Mouse (Mus musculus): ENCODE data around the gene Zfp84.
"Not testable (repeated sequence)": the region's sequence is repeated elsewhere in the genome, so short reads cannot be mapped to it uniquely, and the experiment has no call there.

The Zfp84 gene

DNA sequence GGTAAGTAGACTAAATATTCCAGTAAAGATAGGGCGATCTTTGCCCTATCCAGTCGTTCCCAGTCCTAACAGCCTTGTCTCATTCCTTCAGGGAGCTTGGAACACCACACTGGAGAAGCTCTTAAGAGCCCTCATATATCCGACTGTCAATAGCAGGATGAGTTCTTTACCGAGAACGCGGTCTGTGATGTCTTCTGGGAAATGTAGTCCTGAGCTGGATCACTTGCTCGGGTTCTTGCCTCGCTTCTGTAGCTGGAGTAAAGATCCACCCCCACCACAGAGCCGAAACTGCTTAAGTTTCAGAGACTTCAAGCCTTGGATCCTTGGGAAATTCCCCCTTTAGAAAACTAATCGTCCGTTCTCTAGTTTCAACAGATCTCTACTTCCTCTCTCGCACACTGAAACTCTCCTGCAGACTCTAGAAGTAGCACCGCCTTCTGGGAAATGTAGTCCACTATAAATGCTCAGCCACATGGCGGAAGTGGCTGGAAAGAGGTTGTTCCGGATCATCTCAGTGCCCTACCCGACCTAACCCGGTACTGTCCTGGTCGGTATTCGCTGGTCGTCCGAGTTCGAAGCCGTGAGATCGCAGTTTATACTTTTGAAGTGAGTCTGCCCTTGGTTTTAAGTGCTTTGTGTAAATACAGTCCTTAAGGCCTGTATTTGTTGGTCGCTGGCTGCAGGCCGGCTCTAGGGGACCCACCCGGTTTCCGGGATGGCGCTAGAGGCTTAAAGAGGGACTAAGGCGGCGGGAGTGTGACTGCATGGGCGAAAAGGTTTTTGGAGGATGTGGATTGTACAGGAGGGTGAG lies at the start of gene Zfp84:
Gene Zfp84, plus strand, starts transcription at position 463 of the 811 bp plus-strand sequence.
- DNase-seq: peak; percentile 94

DNA sequence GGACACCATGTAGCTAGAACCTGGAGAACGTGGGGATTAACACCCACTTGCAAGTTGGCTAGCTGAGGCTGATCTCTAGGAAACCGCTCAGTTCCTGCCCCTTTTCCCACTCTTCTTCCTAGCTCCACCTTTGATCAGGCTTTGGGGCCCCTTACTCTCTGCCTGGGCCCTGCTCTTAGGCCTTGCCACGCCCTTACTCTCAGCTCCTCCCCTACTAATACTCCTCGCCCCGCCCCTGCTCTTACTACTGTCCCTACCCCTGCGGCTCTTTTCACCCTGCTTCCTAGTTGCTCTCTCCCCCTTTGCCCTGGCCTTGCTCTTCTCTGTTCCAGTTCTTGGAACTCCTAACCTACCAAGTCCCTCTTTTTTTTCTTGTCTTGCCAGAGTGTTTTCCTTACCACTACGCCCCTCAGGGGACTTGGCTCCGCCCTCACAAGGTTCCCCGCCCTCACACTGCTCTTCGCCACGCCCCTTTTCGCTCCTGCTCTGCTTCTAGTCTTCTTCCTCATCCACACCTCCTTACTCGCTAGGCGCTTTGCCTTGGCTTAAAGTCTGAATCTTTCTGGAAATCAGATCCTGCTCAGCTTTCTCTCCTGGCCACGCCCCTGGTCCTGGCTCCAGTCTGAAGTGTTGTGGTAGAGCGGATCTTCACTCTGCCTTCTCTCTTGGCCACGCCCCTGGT lies 42.8 kb upstream of the Zfp84 start:
- DNase-seq: not testable (repeated sequence)

DNA sequence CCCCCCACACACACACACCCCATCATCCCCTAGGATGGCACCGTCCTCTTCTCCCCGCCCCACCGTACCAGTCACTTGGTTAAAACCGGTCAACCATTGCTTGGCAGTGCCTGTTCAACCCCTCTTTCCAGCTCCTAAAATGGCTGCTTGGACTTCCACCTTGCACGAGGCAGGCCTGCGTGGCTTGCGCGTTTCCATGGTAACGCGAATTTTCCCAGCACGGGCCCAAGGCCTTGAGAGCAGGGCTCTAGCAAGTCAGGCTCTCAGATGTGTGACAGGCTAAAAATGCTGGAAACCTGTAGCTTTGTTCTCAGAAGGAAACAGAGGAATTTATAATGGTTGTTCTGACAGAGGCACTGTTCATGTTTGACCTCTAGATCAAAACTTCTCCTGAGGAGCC lies 41.5 kb upstream of the Zfp84 start, which contains the start of gene Catsperg2:
Gene Catsperg2, minus strand, starts transcription at position 173 of the 400 bp plus-strand sequence.
- DNase-seq: not testable (repeated sequence)

DNA sequence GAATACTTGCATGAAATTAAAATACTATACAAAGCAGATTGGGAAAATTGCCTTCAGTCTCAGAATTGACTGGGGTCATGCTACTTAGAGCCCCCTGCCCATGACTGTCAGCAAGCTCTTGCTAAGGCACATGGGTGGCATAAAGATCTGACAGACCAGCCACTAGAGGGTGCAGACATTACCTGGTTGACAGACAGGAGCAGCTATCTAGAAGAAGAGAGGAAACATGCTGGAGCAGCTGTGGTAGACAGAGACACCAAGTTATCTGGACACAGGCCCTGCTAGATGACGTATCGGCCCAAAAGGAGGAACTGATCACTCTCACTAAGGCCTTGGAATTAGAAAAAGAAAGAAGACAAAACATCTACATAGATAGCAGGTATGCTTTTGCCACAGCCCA lies 40.3 kb upstream of the Zfp84 start:
- no peak for DNase-seq

DNA sequence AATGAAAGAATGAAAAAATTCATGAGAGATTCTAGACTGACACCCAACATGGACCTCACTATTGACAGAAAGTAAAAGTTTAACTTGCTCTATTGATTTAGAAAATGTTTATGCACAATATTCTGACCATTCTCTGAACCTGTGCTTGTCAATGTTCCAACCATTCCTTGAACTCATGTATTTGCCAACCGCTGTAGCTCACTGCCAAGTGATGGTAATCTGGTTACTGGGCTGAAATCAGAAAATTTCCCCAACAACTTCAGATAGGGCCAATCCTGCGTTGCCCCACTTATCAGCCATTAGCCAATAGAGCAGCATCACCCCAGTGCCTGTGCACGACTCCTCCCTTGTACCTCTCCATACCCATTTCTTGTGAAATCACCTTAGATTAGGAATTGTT lies 26.1 kb upstream of the Zfp84 start:
- DNase-seq: no peak

DNA sequence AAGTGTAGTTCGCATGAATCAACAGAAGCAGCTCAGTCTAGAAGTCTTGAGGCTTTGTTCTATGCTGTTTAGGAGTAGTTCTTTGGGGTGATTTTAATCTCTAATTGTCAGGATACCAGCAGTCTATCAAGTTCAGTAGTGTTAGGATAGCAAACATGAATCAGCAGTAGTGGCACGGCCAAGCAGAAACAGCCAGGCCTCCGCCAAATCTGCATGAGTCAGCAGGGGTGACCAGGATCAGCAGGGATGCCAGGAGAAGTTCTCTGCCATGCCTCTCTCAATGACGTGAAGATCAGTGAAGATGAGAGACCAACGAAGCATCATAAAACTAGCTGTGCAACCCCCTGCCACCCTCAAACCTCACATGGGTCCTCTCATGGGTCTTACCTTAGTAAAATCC lies 7.9 kb upstream of the Zfp84 start:
- no peak for DNase-seq

DNA sequence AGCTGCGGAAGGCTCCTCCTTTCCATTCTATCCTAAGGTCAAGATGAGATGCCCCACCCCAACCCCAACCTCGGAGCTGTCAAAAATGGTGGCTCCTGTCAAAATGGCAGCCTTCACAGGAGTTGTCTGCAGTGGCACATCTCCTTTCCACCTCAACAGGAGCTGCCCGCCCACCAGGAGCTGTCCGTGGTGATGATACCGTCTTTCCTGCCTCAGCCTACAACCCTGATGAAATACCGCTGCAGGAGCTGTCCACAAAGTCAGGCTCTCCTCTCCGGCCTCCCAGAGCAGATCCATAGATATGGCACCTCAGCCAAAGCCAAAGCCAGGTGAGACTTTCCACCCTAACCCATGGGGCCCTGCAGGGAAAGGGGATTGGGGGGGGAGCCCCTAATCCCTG lies 3.6 kb upstream of the Zfp84 start:
- DNase-seq: no peak

DNA sequence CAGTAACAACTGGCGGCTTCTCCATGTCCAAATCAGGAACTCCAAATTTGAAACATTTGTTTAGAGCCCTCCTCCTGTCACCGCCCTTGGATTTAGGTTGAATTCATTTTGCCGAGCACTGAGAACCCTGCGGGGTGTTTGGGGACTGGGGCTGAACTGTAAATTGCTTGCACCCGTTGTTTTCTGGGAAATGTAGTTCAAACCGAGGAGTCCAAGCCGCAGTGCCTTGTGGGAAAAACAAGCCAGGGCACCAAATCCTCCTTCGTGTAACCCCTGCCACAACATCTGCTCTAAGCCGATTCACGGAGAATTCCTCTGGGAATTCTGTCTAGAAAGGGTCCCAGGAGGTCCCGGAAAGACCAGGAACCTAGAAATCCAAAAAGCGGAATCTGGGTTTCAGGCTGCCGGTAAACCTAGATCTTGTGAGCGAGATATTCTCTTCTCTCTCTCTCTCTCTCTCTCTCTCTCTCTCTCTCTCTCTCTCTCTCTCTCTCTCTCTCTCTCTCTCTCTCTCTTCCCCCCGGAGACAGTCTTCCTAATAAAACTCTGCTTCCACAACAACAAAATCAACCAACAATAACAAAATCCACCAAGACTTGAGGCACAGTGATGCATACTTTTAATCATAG lies 1.2 kb upstream of the Zfp84 start:
- peak; percentile 92 for DNase-seq

DNA sequence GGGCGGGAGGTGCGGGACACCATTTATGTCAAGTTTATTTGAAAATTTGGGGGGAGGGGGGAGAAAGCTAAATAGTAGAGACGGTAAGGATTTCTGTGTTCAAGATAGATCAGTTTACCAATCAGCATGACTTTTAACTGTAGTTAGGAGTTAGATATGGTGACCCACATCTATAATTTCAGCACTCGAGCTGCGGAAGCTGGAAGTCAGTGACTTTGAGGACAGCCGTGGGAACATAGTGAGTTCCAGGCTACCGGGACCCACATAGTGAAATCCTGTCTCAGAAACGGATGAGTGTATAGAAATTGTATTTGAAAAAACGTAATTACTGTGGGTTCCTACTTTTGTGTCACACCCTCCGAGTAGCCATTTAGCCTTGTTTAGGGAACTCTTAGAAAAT lies 628 bp downstream of the Zfp84 start:
- DNase-seq: no peak

DNA sequence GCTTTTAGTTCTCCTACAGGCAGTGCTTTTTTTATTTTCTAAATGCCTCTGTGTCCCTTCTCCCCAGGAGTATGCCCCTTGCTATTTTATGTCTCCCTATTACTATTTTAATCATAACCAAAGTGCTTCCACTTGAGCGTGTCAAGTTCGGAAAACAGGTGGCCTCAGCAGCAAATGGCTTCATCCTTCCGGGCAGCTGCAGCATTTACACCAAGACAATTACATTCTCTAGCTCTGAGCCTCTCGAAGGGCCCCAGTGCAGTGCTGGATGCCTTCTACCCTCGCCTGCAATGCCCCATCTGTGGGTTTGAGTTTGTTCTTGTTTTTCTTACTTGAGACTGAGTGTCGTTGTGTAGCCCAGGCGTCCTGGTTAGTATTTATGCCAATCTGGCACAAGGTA lies 5.2 kb downstream of the Zfp84 start:
- DNase-seq: no peak

DNA sequence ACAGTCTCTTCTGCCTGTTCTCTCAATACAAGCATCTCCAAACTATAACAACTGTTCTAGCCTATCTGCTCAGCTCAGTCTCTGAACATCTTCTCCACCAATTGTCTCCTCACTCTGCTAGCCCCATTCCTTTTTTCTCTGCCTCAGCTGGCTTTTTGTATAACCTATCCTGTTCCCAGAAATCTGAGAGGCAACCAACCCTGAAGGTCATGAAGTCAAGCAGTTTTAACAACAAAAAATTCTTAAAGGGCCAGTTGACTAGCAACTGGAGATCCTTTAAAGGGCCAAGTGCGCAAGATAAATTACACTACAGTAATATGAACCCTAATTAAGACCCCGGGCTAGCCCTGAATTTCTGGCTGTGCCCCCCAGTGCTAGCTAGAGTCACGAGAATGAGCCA lies 6.0 kb downstream of the Zfp84 start:
- no peak for DNase-seq

DNA sequence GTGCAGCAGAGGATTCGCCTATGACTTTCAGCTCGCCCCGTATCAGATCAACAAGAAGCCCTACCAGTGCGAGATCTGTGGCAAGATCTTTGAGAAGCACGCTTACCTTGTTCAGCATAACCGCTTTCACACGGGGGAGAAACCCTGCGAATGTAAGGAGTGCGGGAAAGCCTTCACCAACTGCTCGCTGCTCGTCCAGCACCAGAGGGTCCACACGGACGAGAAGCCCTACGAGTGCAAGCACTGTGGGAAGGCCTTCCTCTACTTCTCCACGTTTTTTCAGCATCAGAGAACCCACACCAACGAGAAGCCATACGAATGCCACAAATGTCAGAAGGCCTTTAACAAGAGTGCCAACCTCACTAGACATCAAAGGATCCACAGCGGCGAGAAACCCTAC lies 8.2 kb downstream of the Zfp84 start:
- no peak for DNase-seq

DNA sequence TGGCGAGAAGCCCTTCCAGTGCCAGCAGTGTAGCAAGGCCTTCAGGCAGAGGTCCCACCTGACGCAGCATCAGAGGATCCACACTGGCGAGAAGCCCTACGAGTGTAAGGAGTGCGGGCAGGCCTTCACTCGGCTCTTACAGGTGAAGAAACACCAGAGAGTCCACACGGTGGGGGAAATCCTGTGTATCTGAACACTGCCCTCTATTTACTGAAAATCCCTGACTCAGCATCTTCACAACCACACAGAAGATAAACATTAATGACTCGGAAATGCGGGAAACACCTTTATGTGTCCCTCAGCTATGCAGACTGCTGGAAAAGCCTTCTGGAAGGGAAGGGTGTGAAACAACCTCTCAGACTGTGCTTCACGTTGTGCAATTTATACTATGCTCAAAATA lies 9.0 kb downstream of the Zfp84 start:
- DNase-seq: no peak

DNA sequence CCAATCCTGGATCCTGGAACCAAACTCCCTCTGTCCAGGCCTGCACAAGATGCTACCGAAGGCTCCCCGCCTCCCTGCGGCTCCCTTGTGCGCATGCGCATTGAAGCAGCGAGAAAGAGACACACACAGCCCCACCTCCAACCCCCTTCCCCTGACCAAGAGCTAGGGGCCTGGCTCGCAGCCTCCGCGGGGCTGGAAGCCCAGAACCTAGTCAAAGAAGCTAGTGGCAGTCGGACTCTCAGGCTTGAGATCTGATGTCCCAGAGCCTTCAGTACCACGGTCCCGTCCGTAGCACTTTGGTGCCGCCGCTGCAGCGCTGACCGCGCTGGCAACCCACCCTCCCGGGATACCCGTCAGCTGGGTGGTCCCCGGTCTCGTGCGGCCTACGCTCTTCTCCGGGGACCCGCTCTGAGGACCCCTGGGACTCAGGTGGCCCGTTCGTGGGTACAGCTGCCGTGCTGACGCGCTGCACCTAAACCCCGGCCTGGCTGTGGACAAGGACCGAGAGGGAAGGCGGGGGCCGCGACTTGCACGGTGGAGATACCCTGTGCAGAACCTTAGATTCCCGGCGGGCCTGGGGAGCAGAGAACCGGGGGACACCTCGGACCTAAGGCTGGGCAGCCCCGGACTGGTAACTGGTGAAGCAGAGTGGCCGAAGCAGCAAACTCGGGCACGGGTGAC lies 15.7 kb downstream of the Zfp84 start, which contains the start of gene Zfp30:
Gene Zfp30, plus strand, starts transcription at position 128 of the 681 bp plus-strand sequence.
- peak; percentile 89 for DNase-seq

DNA sequence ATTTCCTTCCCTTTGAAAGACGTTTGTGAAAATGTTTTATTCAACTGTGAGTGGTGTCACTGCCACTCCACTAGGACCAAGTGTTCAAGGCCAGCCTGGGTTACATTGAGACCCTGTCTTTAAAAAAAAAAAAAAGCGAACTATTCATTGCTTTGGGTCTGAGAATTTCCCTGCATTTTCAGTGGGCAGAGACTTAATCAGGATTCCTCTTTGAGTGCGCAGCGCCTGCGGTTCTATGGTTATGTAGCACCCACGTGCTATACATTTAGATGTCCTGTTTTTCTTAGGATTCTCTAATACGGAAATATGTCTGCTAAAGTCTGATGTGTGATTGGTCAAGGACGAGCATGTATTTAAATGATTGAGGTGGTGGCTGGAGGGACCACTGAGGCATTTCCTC lies 16.7 kb downstream of the Zfp84 start:
- DNase-seq: no peak

DNA sequence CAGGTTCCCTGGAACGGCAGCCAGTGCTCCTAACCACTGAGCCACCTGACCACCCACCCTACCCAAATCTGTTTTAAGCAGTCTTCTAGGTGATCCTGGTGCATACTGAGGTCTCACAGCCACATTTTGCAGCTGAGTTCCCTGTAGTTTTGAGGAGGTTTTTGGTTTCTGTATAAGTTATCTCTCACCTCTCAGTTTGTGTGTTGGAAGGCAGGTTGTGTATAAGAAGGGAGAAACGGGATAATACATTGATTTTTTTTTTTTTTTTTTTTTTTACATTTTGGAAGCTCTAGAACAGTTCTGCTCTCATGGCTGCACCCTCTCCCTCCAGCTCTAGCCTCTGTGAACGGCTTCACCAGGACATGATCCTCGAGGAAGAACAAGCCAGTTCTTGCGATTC lies 17.5 kb downstream of the Zfp84 start:
- no peak for DNase-seq

DNA sequence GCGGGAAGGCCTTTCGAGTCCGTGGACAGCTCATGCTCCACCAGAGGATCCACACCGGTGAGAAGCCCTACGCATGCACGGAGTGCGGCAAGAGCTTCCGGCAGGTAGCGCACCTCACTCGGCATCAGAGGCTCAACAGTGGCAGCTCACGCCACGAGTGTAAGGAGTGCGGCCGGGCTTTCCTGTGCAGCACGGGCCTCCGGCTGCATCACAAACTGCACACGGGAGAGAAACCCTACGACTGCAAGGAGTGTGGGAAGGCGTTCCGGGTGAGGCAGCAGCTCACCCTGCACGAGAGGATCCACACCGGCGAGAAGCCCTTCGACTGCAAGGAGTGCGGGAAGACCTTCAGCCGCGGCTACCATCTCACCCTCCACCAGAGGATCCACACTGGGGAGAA lies 24.6 kb downstream of the Zfp84 start:
- no peak for DNase-seq

DNA sequence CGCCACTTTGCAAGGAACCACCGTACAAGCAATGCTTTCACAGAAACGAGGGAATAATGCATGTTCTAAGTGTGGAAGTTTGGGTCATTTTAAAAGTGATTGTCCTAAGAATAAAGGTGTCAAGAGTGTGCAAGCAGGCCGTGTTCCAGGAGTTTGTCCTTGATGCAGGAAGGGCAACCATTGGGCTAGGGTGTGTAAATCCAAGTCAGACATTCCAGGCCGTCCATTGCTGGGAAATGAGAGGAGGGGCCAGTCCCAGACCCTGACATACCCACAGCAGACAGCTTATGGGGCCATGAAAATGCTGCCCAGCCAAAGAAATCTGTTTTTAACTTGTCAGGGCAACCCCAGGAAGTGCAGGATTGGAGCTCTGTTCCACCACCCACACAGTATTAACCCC lies 38.7 kb downstream of the Zfp84 start:
- DNase-seq: no peak

DNA sequence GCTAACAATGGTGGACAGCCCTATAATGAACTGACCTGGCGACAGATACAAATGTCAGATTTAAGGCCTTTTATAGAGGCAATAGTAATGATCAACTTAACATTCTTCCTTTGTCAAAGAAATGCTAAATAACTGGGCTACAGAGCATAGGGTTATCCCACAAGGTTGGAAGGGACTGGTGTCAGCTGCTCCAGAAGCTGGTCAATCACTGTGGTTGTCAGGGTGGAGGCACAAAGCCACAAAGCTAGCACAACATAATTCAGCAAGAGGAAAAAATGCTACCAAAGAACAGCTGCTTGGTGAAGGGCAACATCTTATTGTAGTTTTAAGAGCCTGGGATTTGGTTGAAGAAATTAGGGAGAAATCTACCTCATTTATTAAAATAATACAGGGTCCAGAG lies 43.9 kb downstream of the Zfp84 start:
- no peak for DNase-seq

DNA sequence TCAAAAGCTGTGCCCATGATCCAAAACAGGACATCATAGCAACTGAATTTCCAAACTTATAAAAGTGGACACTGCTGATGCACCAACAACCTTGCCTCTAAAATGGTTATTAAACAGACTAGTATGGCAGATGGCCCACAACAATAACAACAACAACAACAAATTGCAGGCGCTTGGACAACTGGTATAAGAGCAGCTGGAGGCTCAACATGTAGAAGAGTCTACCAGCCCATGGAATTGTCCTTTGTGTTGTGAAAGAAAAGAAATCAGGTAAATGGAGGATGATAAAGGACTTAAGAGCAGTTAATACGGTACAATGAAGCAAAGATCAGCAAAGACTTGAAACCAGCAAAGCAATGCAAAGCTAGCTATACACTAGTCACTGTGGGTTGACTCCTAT lies 46.0 kb downstream of the Zfp84 start:
- DNase-seq: no peak

DNA sequence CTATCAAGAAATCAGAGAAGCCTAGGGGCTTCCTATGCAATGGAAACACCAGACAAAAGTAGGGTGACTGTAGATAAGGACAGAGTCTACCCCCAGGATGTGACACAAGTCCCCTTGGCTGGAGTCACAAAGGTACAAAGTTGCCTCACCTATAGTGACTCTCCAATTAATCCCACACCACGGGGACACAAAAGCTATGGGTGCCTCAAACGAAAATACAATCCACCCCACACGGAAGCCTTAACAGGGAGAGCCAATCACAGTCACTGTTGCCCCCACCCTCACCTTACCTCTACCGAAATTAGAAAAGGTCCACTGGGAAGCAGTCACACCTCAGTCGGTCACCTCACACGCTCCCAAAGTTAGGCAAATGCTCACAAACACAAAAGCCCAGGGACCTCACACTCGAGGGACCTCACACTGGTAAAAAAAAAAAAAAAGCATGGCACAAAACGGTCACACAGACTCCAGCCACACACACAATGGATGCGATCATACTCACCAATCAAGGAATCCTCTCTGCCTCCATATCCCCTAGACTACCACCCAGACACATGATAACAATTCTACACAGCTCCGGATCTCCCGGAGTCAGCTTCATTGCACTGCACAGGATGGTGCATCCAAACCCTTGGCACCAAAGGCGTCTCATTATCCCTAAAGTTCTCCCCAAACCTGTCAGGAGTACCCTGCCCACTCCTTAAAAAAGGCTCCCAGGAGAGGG lies 46.9 kb downstream of the Zfp84 start:
- no peak for DNase-seq

DNA sequence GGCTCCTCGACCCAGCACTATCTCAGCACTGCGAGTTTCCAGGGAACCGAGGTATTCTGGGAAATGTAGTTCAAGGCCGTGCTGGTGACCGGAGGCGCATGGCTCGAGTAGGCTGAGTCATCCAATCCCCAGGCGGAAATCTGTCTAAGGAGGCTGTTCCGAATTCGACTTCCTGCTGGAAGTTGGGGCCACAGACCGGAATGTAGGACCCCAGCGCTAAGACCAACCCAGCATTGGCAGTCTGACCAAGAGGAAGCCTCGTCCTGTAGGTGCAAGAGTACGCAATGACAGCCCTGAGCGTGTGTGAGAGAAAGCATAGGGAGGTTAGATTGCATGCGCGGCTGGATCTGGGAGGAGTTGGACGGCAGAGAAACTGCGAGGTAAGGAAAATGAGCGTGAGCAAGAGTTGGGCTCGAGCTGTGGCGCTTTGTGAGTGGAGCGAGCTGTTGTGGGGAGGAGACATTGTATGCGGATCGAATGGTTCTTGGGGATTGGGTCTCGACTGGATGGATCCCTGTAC lies 47.6 kb downstream of the Zfp84 start, which contains the start of gene Zfp790:
Gene Zfp790, plus strand, starts transcription at position 205 of the 520 bp plus-strand sequence.
- DNase-seq: peak; percentile 96
